Mouse (Mus musculus): ENCODE results near the gene Map4k2. TPM values are rescaled to one million over a fixed set of nuclear protein-coding genes. Genes with fewer than 3 reads are reported as not detected.

Map4k2 gene
- polyA plus RNA-seq, 1 experiment from 2014 or later: 6.8 TPM

GRCm38 (mm10) chr19:6333761-6334595 lies 7.0 kb upstream of the Map4k2 start:
- H3K4me3 ChIP-seq (ENCODE audit: inconsistent target): no peak overlapping the region
- peak overlapping the region; percentile 69 for H3K27ac ChIP-seq
- peaks cover 7% of the 10 kb centered on the region; the same call in 1 of the 2 replicates for H3K36me3 ChIP-seq (ENCODE audit: inconsistent target)
- 64% methylated on average over 8 of the region's 9 CpGs for WGBS (ENCODE audit: missing documents)
- H3K79me2 ChIP-seq (ENCODE audit: inconsistent target): no peaks in the 10 kb centered on the region

GRCm38 (mm10) chr19:6334673-6335457 lies 6.1 kb upstream of the Map4k2 start, which contains the start of gene Men1:
Men1 (plus strand) TSS chr19:6334979.
- Histone ChIP-seq H3K4me3 (ENCODE audit: inconsistent target) (peak within 1 kb of the TSS; percentile 82), H3K36me3 (ENCODE audit: inconsistent target) (peaks cover 7% of the 10 kb centered on the region; the same call in 1 of the 2 replicates), H3K27ac (peak within 1 kb of the TSS; percentile 69), H3K79me2 (ENCODE audit: inconsistent target) (no peaks in the 10 kb centered on the region)
- WGBS (ENCODE audit: missing documents): under 1% methylated on average over 35 of the region's 43 CpGs

- no peaks in the 10 kb centered on the region for H3K79me2 ChIP-seq (ENCODE audit: inconsistent target)
- 2% methylated on average over 25 of the region's 25 CpGs for WGBS (ENCODE audit: missing documents)
- peak overlapping the region; percentile 82 for H3K4me3 ChIP-seq (ENCODE audit: inconsistent target)
- H3K27ac ChIP-seq: no peak overlapping the region
- H3K36me3 ChIP-seq (ENCODE audit: inconsistent target): peaks cover 7% of the 10 kb centered on the region; the same call in 1 of the 2 replicates
Measured at GRCm38 (mm10) chr19:6335458-6335827, 5.5 kb upstream of the Map4k2 start.

GRCm38 (mm10) chr19:6336920-6337319 lies 4.0 kb upstream of the Map4k2 start:
- peaks cover 7% of the 10 kb centered on the region; the same call in 1 of the 2 replicates for H3K36me3 ChIP-seq (ENCODE audit: inconsistent target)
- H3K27ac ChIP-seq: no peak overlapping the region
- no peaks in the 10 kb centered on the region for H3K79me2 ChIP-seq (ENCODE audit: inconsistent target)
- H3K4me3 ChIP-seq (ENCODE audit: inconsistent target): no peak overlapping the region
- WGBS (ENCODE audit: missing documents): 93% methylated on average over 10 of the region's 10 CpGs

GRCm38 (mm10) chr19:6338171-6338570 lies 2.8 kb upstream of the Map4k2 start:
- Histone ChIP-seq H3K27ac (no peak overlapping the region), H3K36me3 (ENCODE audit: inconsistent target) (peaks cover 7% of the 10 kb centered on the region; the same call in 1 of the 2 replicates)

GRCm38 (mm10) chr19:6338716-6339115 lies 2.2 kb upstream of the Map4k2 start:
- Histone ChIP-seq H3K4me3 (ENCODE audit: inconsistent target) (no peak overlapping the region), H3K27ac (no peak overlapping the region), H3K36me3 (ENCODE audit: inconsistent target) (peaks cover 7% of the 10 kb centered on the region; the same call in 1 of the 2 replicates), H3K79me2 (ENCODE audit: inconsistent target) (no peaks in the 10 kb centered on the region)
- 95% methylated on average over 11 of the region's 11 CpGs for WGBS (ENCODE audit: missing documents)

More at GRCm38 (mm10) chr19:6338171-6338570, 2.8 kb upstream of the Map4k2 start:
- 96% methylated on average over 7 of the region's 7 CpGs for WGBS (ENCODE audit: missing documents)
- H3K4me3 ChIP-seq (ENCODE audit: inconsistent target): no peak overlapping the region
- H3K79me2 ChIP-seq (ENCODE audit: inconsistent target): no peaks in the 10 kb centered on the region

- Histone ChIP-seq H3K27ac (no peak overlapping the region), H3K36me3 (ENCODE audit: inconsistent target) (peaks cover 7% of the 10 kb centered on the region; the same call in 1 of the 2 replicates), H3K79me2 (ENCODE audit: inconsistent target) (no peaks in the 10 kb centered on the region), H3K4me3 (ENCODE audit: inconsistent target) (no peak overlapping the region)
- 94% methylated on average over 5 of the region's 6 CpGs for WGBS (ENCODE audit: missing documents)
Measured at GRCm38 (mm10) chr19:6339191-6339590, 1.7 kb upstream of the Map4k2 start.

- Histone ChIP-seq H3K27ac (peak overlapping the region; percentile 74), H3K4me3 (ENCODE audit: inconsistent target) (peak overlapping the region; percentile 33), H3K79me2 (ENCODE audit: inconsistent target) (no peaks in the 10 kb centered on the region), H3K36me3 (ENCODE audit: inconsistent target) (peaks cover 7% of the 10 kb centered on the region; the same call in 1 of the 2 replicates)
- WGBS (ENCODE audit: missing documents): 26% methylated on average over 15 of the region's 15 CpGs
Measured at GRCm38 (mm10) chr19:6339890-6340504, 938 bp upstream of the Map4k2 start.

- peaks cover 17% of the 10 kb centered on the region; the same call in 1 of the 2 replicates for H3K36me3 ChIP-seq (ENCODE audit: inconsistent target)
- no peaks in the 10 kb centered on the region for H3K79me2 ChIP-seq (ENCODE audit: inconsistent target)
- peak overlapping the region; percentile 54 for H3K4me3 ChIP-seq (ENCODE audit: inconsistent target)
- H3K27ac ChIP-seq: no peak overlapping the region
- 5% methylated on average over 23 of the region's 23 CpGs for WGBS (ENCODE audit: missing documents)
Measured at GRCm38 (mm10) chr19:6341453-6342077, 630 bp downstream of the Map4k2 start.

- Histone ChIP-seq H3K36me3 (ENCODE audit: inconsistent target) (peaks cover 21% of the 10 kb centered on the region; the same call in 1 of the 2 replicates), H3K27ac (no peak overlapping the region)
Measured at GRCm38 (mm10) chr19:6342276-6342933, 1.5 kb downstream of the Map4k2 start.

GRCm38 (mm10) chr19:6343066-6343925 lies 2.4 kb downstream of the Map4k2 start:
- 85% methylated on average over 16 of the region's 19 CpGs for WGBS (ENCODE audit: missing documents)
- Histone ChIP-seq H3K79me2 (ENCODE audit: inconsistent target) (no peaks in the 10 kb centered on the region), H3K4me3 (ENCODE audit: inconsistent target) (no peak overlapping the region), H3K36me3 (ENCODE audit: inconsistent target) (peaks cover 15% of the 10 kb centered on the region; the same call in 1 of the 2 replicates), H3K27ac (no peak overlapping the region)

More at GRCm38 (mm10) chr19:6342276-6342933, 1.5 kb downstream of the Map4k2 start:
- Histone ChIP-seq H3K79me2 (ENCODE audit: inconsistent target) (no peaks in the 10 kb centered on the region), H3K4me3 (ENCODE audit: inconsistent target) (peak overlapping the region; percentile 54)
- WGBS (ENCODE audit: missing documents): 53% methylated on average over 5 of the region's 5 CpGs

GRCm38 (mm10) chr19:6343996-6344395 lies 3.1 kb downstream of the Map4k2 start:
- Histone ChIP-seq H3K36me3 (ENCODE audit: inconsistent target) (peaks cover 15% of the 10 kb centered on the region; the same call in 1 of the 2 replicates), H3K79me2 (ENCODE audit: inconsistent target) (no peaks in the 10 kb centered on the region), H3K4me3 (ENCODE audit: inconsistent target) (no peak overlapping the region), H3K27ac (no peak overlapping the region)
- 82% methylated on average over 5 of the region's 5 CpGs for WGBS (ENCODE audit: missing documents)

- H3K27ac ChIP-seq: no peak overlapping the region
- peaks cover 15% of the 10 kb centered on the region; the same call in 1 of the 2 replicates for H3K36me3 ChIP-seq (ENCODE audit: inconsistent target)
- H3K79me2 ChIP-seq (ENCODE audit: inconsistent target): no peaks in the 10 kb centered on the region
- 94% methylated on average over 5 of the region's 5 CpGs for WGBS (ENCODE audit: missing documents)
- H3K4me3 ChIP-seq (ENCODE audit: inconsistent target): no peak overlapping the region
Measured at GRCm38 (mm10) chr19:6346023-6346422, 5.1 kb downstream of the Map4k2 start.
